Mouse (Mus musculus) C2C12 (cell line): Measurements from ENCODE around the gene Eps8l3. TPM values are rescaled to one million over a fixed set of nuclear protein-coding genes. Genes with fewer than 3 reads are reported as not detected.
A peak's percentile ranks its signal among the peaks of the same experiment; 100 is the strongest.

Experiments
- H3K27me3 ChIP-seq: one replicate; pipeline ENCODE4 v1.6.1; 2011; ENCODE audit not compliant: control insufficient read depth, insufficient read depth, insufficient read length
- H3K36me3 ChIP-seq: one replicate; pipeline ENCODE4 v1.6.1; 2011; ENCODE audit not compliant: control insufficient read depth, insufficient read depth
- H3K4me3 ChIP-seq: one replicate; pipeline ENCODE4 v1.5.1; 2011; ENCODE audit warnings: mild to moderate bottlenecking, control low read depth; ENCODE audit not compliant: poor library complexity, insufficient read depth, severe bottlenecking
- H3K79me2 ChIP-seq: one replicate; pipeline ENCODE4 v1.6.1; 2011; ENCODE audit not compliant: control insufficient read depth, insufficient read depth
- H3K79me3 ChIP-seq: one replicate; pipeline ENCODE4 v1.6.1; 2011; ENCODE audit warnings: low read depth, control low read depth
- H3ac ChIP-seq: one replicate; pipeline ENCODE3; 2011; ENCODE audit warnings: low read depth; ENCODE audit not compliant: control insufficient read depth, insufficient read length
- CEBPB ChIP-seq: IDR thresholded peaks from one replicate; pipeline ENCODE4 v1.6.1; 2011; ENCODE audit warnings: low read depth, mild to moderate bottlenecking, control low read depth, moderate library complexity
- CTCF ChIP-seq: IDR thresholded peaks from one replicate; pipeline ENCODE4 v1.5.1; 2011; ENCODE audit not compliant: control insufficient read depth, insufficient read depth, insufficient read length
- FOSL1 ChIP-seq: IDR thresholded peaks from one replicate; pipeline ENCODE4 v1.8.0; 2011; ENCODE audit warnings: mild to moderate bottlenecking, low read length; ENCODE audit not compliant: poor library complexity, insufficient read depth, severe bottlenecking
- MAX ChIP-seq: IDR thresholded peaks from one replicate; pipeline ENCODE4 v1.6.1; 2011; ENCODE audit warnings: mild to moderate bottlenecking, control low read depth
- MYOD1 ChIP-seq: IDR thresholded peaks from one replicate; pipeline ENCODE4 v1.6.1; 2011; ENCODE audit warnings: low read depth; ENCODE audit not compliant: control insufficient read depth, insufficient read length
- MYOG ChIP-seq: IDR thresholded peaks from one replicate; pipeline ENCODE4 v1.6.1; 2011; ENCODE audit not compliant: control insufficient read depth, insufficient read length; ENCODE audit errors: extremely low read depth
- USF1 ChIP-seq: IDR thresholded peaks from one replicate; pipeline ENCODE4 v1.6.1; 2011; ENCODE audit warnings: low read depth, mild to moderate bottlenecking, control low read depth, moderate library complexity
- polyA plus RNA-seq: library from polyadenylated mRNA; unstranded; fragments of >200 nt; fragmentation: generic; extraction: Trizol; gene quantifications from one replicate; pipeline ENCODE4 v1.2.1, GENCODE M21; 2012; ENCODE audit warnings: missing spikeins

The Eps8l3 gene
- polyA plus RNA-seq, 1 experiment: not detected

DNA sequence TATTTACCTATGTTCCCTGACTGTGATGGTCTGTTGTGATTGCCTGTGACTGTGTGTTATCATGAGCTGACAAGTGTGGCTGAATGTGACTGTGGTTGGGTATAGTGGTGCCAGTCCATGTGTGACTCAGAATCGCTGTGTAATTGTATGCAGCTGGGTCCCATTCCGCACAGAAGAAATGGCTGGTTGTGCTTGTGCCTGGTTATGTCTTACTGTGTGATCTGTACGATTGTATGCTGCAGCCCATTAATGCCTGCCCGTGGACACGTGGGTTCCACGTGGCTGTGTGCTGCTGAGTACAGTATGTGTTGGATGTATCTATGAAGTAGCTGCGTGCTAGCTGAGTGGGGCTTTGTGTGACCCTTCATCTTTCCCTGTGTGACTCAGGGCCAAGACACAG is 36.2 kb upstream of the Eps8l3 start:
- H3K79me3 ChIP-seq: no peaks in the 10 kb centered on the region

DNA sequence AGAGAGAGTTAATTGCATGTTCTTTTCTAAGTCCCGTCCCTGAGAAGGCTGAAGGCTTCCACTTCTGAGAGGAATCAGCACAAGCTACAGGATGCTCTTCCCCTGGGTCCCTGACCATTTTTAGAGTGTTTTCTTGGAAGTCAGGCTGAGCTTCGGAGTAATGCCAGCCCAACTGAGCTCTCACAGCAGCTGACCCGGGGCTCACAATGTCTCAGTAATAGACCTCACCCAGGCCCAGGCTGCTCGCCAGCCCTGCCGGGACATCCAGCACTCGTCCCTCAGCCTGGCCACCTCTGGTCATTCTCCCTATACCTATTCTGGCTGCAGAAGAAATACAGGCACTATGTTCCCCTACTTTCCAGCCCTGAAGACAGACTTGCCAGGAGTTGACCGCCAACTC is 35.7 kb upstream of the Eps8l3 start:
- no peaks in the 10 kb centered on the region for H3K36me3 ChIP-seq
- TF ChIP-seq MYOD1: peak; percentile 11
- no peak for TF ChIP-seq MYOG
- no peak for TF ChIP-seq USF1
- peak overlapping the region; percentile 35 for H3ac ChIP-seq
- no peaks in the 10 kb centered on the region for H3K27me3 ChIP-seq
- H3K79me3 ChIP-seq: no peaks in the 10 kb centered on the region
- no peak overlapping the region for H3K4me3 ChIP-seq
- no peaks in the 10 kb centered on the region for H3K79me2 ChIP-seq

More for the DNA sequence above, 36.2 kb upstream of the Eps8l3 start:
- Histone ChIP-seq H3K4me3 (no peak overlapping the region), H3ac (peak overlapping the region; percentile 16), H3K79me2 (no peaks in the 10 kb centered on the region), H3K36me3 (no peaks in the 10 kb centered on the region), H3K27me3 (no peaks in the 10 kb centered on the region)
- TF ChIP-seq USF1: peak; percentile 33
- peak; percentile 90 for TF ChIP-seq MAX
- peak; percentile 71 for TF ChIP-seq MYOD1
- no peak for TF ChIP-seq CTCF
- TF ChIP-seq CEBPB: no peak
- TF ChIP-seq FOSL1: peak; percentile 16

DNA sequence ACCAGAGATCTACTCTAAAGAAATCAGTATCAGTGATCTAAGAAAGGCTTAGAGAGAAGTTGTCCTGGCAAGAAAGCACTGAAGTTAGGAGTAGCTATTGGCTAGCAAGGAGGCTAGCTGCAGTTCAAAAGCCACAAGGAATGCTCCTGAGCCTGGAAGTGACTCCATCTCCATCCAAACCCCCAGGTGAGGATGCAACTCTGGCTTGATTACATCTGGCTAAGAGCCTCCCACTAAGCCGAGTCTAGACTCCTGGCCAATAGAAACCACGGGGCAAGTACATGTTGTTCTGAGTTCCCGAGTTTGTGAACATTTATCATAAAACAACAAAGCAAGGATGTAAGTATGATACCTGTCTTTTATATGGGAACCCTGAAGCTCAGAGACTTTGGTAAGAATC is 33.6 kb upstream of the Eps8l3 start:
- H3ac ChIP-seq: no peak overlapping the region
- no peaks in the 10 kb centered on the region for H3K79me3 ChIP-seq
- H3K79me2 ChIP-seq: no peaks in the 10 kb centered on the region
- TF ChIP-seq CEBPB: no peak
- TF ChIP-seq USF1: no peak
- TF ChIP-seq MYOD1: no peak
- TF ChIP-seq CTCF: no peak
- no peak for TF ChIP-seq MYOG
- no peaks in the 10 kb centered on the region for H3K27me3 ChIP-seq
- no peak overlapping the region for H3K4me3 ChIP-seq
- H3K36me3 ChIP-seq: no peaks in the 10 kb centered on the region

DNA sequence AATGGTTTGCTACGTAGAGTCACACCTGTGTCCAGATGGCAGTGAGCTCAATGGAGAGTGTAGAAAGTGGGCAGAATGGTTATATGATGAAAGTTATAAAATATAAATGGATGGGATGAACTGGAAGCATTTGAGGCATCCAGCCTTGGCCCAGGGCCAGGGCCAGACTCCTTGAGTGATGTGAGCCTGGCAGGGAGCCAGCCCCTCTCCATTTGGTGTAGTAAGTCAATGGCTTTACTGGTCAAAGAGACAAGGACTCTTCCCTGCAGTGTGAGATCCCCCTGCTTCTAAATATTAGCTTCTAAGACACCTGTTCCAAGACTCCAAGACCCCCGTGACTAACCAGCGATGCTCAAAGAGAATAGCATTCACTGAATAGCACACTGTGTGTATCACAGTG is 33.0 kb upstream of the Eps8l3 start:
- no peak overlapping the region for H3ac ChIP-seq
- H3K4me3 ChIP-seq: no peak overlapping the region
- H3K27me3 ChIP-seq: no peaks in the 10 kb centered on the region
- H3K36me3 ChIP-seq: no peaks in the 10 kb centered on the region
- H3K79me3 ChIP-seq: no peaks in the 10 kb centered on the region
- no peaks in the 10 kb centered on the region for H3K79me2 ChIP-seq
- TF ChIP-seq MAX: no peak
- TF ChIP-seq MYOD1: no peak
- no peak for TF ChIP-seq FOSL1
- TF ChIP-seq CTCF: no peak
- TF ChIP-seq MYOG: no peak
- no peak for TF ChIP-seq USF1
- TF ChIP-seq CEBPB: no peak

DNA sequence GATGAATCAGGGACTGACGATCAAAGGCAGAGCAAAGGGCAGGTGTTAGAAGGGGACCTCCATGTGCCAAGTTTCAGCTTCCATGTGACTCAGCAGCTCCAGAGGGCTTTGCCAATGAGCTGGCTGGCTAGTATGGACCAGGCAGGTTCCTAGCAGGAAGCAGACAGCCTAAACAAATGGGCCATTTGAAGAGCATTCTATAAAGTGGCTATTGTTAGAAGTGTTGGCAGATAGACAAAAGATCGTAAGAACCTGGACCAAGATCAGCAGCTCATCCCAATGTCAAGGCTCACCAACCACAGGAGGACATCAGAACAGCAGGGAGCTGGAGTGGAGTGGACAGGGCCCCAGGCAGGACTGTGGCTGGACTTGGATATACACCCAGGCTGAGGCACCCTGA is 32.5 kb upstream of the Eps8l3 start:
- no peaks in the 10 kb centered on the region for H3K79me2 ChIP-seq
- no peaks in the 10 kb centered on the region for H3K27me3 ChIP-seq
- no peaks in the 10 kb centered on the region for H3K36me3 ChIP-seq
- H3K4me3 ChIP-seq: no peak overlapping the region
- H3K79me3 ChIP-seq: no peaks in the 10 kb centered on the region
- TF ChIP-seq MAX (peak; percentile 57), MYOD1 (no peak), FOSL1 (no peak), MYOG (no peak)
- H3ac ChIP-seq: no peak overlapping the region

DNA sequence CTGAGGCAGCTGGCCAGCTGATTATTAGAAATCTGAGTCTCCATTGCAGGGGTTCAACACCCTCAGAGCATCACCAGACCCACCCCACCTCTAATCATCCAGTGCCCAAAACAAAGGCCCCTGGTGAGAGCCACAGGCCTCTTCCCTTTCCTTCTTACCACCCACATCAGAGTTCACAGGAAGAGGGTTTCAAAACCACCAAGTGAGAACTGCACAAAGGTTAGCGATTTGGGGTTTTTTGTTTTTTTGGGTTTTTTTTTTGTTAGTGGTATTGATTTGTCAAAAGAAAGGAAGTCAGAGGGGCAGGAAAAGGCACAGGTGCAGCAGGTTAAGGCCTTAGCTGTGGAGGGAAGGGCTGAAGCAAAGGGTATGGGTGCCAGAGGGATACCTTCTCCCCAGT is 30.9 kb upstream of the Eps8l3 start:
- Histone ChIP-seq H3K79me2 (no peaks in the 10 kb centered on the region), H3K4me3 (no peak overlapping the region)
- TF ChIP-seq MYOD1 (no peak), MYOG (no peak), FOSL1 (no peak)

More for the DNA sequence above, 30.9 kb upstream of the Eps8l3 start:
- Histone ChIP-seq H3K27me3 (no peaks in the 10 kb centered on the region), H3ac (no peak overlapping the region), H3K36me3 (no peaks in the 10 kb centered on the region), H3K79me3 (no peaks in the 10 kb centered on the region)
